Comparison of ENCODE assay signal across 8 mouse cellular contexts in the genomic region with DNA sequence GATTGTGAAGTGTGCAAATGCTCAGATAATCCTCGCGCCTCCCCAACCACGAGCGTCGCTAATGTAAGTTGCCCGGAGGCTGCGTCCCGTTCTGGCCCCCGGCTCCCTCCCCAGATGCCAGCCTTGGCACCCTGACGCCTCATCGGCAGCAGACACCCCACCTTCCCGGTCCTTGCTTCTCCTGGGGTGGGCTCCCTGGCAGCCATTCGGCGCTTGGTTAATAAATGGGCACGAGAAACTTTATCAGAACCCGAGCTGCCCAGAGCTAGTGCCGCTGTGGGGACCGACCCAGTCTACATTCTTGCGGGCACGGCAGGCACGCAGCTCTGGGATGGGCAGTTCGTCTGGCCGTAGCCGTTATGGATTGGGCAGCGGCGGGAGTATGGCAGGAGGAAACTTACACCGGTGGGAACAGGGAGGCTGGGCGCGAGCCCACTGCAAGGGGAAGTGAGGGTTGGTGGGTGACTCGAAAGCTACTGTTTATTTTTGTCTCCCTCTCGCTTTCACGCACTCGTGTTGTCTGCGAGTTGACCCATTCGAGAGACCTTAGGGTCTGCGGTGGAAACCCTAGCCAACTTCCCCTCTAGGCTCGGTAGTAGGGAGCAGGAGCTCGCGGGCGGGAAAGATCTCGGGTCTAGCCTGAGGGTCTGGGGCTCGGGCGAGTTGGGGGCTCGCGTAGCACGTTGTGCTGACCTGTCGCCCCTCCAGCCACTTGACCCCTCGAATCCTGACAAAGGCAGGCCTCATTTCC. TPM values are rescaled to one million over a fixed set of nuclear protein-coding genes. Genes with fewer than 3 reads are reported as not detected.
DNase-seq lines count a peak whose midpoint lies in the region; ATAC-seq and TF ChIP-seq lines count a peak whose summit lies in the region.

No protein-coding gene starts in this region.

- H3K27me3 ChIP-seq in hindbrain, embryonic 16.5 days (replicated peaks; ENCODE audit: control insufficient read depth, insufficient read depth, low read length): no peaks in the 10 kb centered on the region
- H3K27me3 ChIP-seq in limb, embryonic 15.5 days: no peaks in the 10 kb centered on the region
- no peaks in the 10 kb centered on the region for H3K27me3 ChIP-seq in midbrain, embryonic 16.5 days (ENCODE audit: control insufficient read depth, insufficient read depth, low read depth, low read length)

- peak overlapping the region; percentile 96 for H3K9ac ChIP-seq in hindbrain, embryonic 16.5 days (ENCODE audit: low read depth, low read length)
- H3K9ac ChIP-seq in limb, embryonic 15.5 days: peak overlapping the region; percentile 90
- peak overlapping the region; percentile 99 for H3K9ac ChIP-seq in midbrain, embryonic 16.5 days (ENCODE audit: low read depth, low read length)

- peaks cover 27% of the 10 kb centered on the region for H3K4me1 ChIP-seq in hindbrain, embryonic 16.5 days (ENCODE audit: control insufficient read depth, insufficient read depth, low read depth, low read length)
- H3K4me1 ChIP-seq in limb, embryonic 15.5 days: peaks cover 33% of the 10 kb centered on the region
- H3K4me1 ChIP-seq in midbrain, embryonic 16.5 days (ENCODE audit: control insufficient read depth, insufficient read depth, low read length): peaks cover 36% of the 10 kb centered on the region

- under 1% methylated on average over 48 of the region's 48 CpGs for WGBS in hindbrain, embryonic 16.5 days
- WGBS in limb, embryonic 15.5 days: under 1% methylated on average over 48 of the region's 48 CpGs
- WGBS in midbrain, embryonic 16.5 days: under 1% methylated on average over 48 of the region's 48 CpGs

- no peaks in the 10 kb centered on the region for H3K9me3 ChIP-seq in hindbrain, embryonic 16.5 days (ENCODE audit: control insufficient read depth, low read length)
- H3K9me3 ChIP-seq in limb, embryonic 15.5 days: no peaks in the 10 kb centered on the region
- no peaks in the 10 kb centered on the region for H3K9me3 ChIP-seq in midbrain, embryonic 16.5 days (replicated peaks; ENCODE audit: control insufficient read depth, low read length, poor library complexity, severe bottlenecking)

- peak overlapping the region; percentile 96 for H3K4me3 ChIP-seq in gastrocnemius, adult 2 months
- peak overlapping the region; percentile 58 for H3K4me3 ChIP-seq in hindbrain, embryonic 16.5 days (ENCODE audit: low read length)
- H3K4me3 ChIP-seq in limb, embryonic 15.5 days: peak overlapping the region; percentile 82
- H3K4me3 ChIP-seq in midbrain, embryonic 16.5 days (ENCODE audit: low read depth, low read length): peak overlapping the region; percentile 87

- no peak for TF ChIP-seq CTCF in gastrocnemius, adult 2 months (IDR thresholded peaks at IDR 0.05)

- intact Hi-C loops in gastrocnemius, adult 2 months (cut with DNase I): no loop called here

- H3K27ac ChIP-seq in gastrocnemius, adult 2 months: peak overlapping the region; percentile 95
- H3K27ac ChIP-seq in hindbrain, embryonic 16.5 days (ENCODE audit: low read depth, low read length): peak overlapping the region; percentile 99
- peak overlapping the region; percentile 99 for H3K27ac ChIP-seq in limb, embryonic 15.5 days
- H3K27ac ChIP-seq in midbrain, embryonic 16.5 days (ENCODE audit: low read length): peak overlapping the region; percentile 98

- no peaks in the 10 kb centered on the region for H3K36me3 ChIP-seq in hindbrain, embryonic 16.5 days (ENCODE audit: control insufficient read depth, insufficient read depth, low read length)
- no peaks in the 10 kb centered on the region for H3K36me3 ChIP-seq in limb, embryonic 15.5 days
- no peaks in the 10 kb centered on the region for H3K36me3 ChIP-seq in midbrain, embryonic 16.5 days (ENCODE audit: control insufficient read depth, insufficient read depth, low read length)

- H3K4me2 ChIP-seq in hindbrain, embryonic 16.5 days (ENCODE audit: low read length): peak overlapping the region; percentile 82
- peak overlapping the region; percentile 87 for H3K4me2 ChIP-seq in limb, embryonic 15.5 days
- H3K4me2 ChIP-seq in midbrain, embryonic 16.5 days (ENCODE audit: low read length): peak overlapping the region; percentile 84

- peak; percentile 34 to 57 for DNase-seq in frontal cortex, postnatal 10 days (ENCODE audit: low spot score in 2 of 2)
- peak; percentile 74 to 78 for DNase-seq in cerebellum, postnatal 25 days
- peak; percentile 65 for DNase-seq in gastrocnemius, adult 2 months
- DNase-seq in spleen, postnatal 36 days (ENCODE audit: low spot score in 2 of 2): peak; percentile 52 to 58

- ATAC-seq in frontal cortex, adult (ENCODE audit: low TSS enrichment): no peak
- no peak for ATAC-seq in hindbrain, embryonic 16.5 days
- ATAC-seq in limb, embryonic 15.5 days (ENCODE audit: insufficient number of reproducible peaks, low FRiP score, low TSS enrichment, low read depth): no peak
- ATAC-seq in midbrain, embryonic 16.5 days: no peak

RNA-seq across cellular contexts. Expression of a gene that starts 1.5 kb away (rescaled TPM):
- total RNA-seq in gastrocnemius, adult 2 months (2021): 10 to 100 TPM; 62.8 to 88.2 TPM
- 115 and 156 TPM in 2 replicates for polyA plus RNA-seq in hindbrain, embryonic 16.5 days (2015; fragmentation: Nextera tagmentation; extraction: Ambion mirVana)
- polyA plus RNA-seq in limb, embryonic 15.5 days (2015; fragmentation: Nextera tagmentation; extraction: Ambion mirVana): 161 and 166 TPM in 2 replicates
- 107 and 117 TPM in 2 replicates for polyA plus RNA-seq in midbrain, embryonic 16.5 days (2015; fragmentation: Nextera tagmentation; extraction: Ambion mirVana)
